Mouse (Mus musculus) ES-Bruce4 (cell line): ENCODE measurements around the gene Gp9. TPM values are rescaled to one million over a fixed set of nuclear protein-coding genes. Genes with fewer than 3 reads are reported as not detected.

ENCODE experiments used
- H3K27ac ChIP-seq: 2 replicates; pipeline ENCODE4 v1.5.1; 2012; ENCODE audit warnings: low read length, inconsistent platforms; ENCODE audit not compliant: insufficient read depth
- H3K27me3 ChIP-seq: 2 replicates; pipeline ENCODE4 v1.6.1; 2012; ENCODE audit warnings: mild to moderate bottlenecking, low read length, inconsistent platforms; ENCODE audit not compliant: control insufficient read depth, poor library complexity, insufficient read depth, severe bottlenecking
- H3K36me3 ChIP-seq: 2 replicates; pipeline ENCODE4 v1.6.1; 2012; ENCODE audit warnings: inconsistent platforms, mild to moderate bottlenecking, low read length, moderate library complexity; ENCODE audit not compliant: control insufficient read depth, poor library complexity, insufficient read depth, severe bottlenecking
- H3K4me1 ChIP-seq: one replicate; pipeline ENCODE4 v1.8.1; 2011; ENCODE audit warnings: low read length; ENCODE audit not compliant: control insufficient read depth, insufficient read depth
- H3K4me3 ChIP-seq: 2 replicates; pipeline ENCODE4 v1.5.1; 2011; ENCODE audit warnings: low read depth, mild to moderate bottlenecking, low read length
- H3K9ac ChIP-seq: 2 replicates; pipeline ENCODE4 v1.6.1; 2012; ENCODE audit warnings: low read depth, mild to moderate bottlenecking, inconsistent platforms; ENCODE audit not compliant: poor library complexity, severe bottlenecking
- H3K9me3 ChIP-seq: replicated peaks from 2 replicates; pipeline ENCODE4 v1.6.1; 2012; ENCODE audit warnings: mild to moderate bottlenecking, low read length, inconsistent platforms; ENCODE audit not compliant: control insufficient read depth, poor library complexity, insufficient read depth, severe bottlenecking
- CTCF ChIP-seq: IDR thresholded peaks from one replicate; pipeline ENCODE4 v1.8.1; 2011; ENCODE audit warnings: low read depth, low read length
- EP300 ChIP-seq: IDR thresholded peaks from 2 replicates; pipeline ENCODE4 v1.6.1; 2011; ENCODE audit warnings: low read depth, low read length; ENCODE audit not compliant: insufficient read depth
- POLR2A ChIP-seq: IDR thresholded peaks from one replicate; pipeline ENCODE4 v1.8.1; 2011; ENCODE audit warnings: low read length; ENCODE audit not compliant: insufficient read depth
- polyA plus RNA-seq: library from polyadenylated mRNA; stranded (reverse); fragments of >200 nt; gene quantifications from 2 replicates; pipeline ENCODE4 v1.2.4, GENCODE M21; 2011; ENCODE audit warnings: low read depth; ENCODE audit not compliant: missing spikeins, insufficient read depth, insufficient read length

Gene Gp9
- polyA plus RNA-seq, 1 experiment = not detected

DNA sequence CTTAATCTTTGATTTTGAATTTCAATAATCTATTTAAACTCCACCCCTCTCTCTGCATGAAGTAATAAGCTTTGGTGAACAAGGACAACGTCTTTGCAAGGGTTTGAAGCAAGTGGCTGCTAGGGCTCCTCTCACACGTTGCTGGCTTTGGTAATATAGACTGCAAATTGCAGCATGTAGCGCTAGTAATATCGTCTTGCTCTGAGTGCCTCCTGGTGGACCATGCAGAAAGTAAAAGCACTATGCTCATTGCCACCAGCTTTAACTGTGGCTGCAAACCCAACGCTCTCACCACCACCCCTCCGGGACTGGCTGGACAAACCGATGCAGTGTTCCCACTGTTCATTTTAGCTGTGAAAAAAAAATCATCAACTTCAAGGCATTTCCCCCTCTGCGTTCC is 7.2 kb upstream of the Gp9 start:
- Histone ChIP-seq H3K27me3 (no peaks in the 10 kb centered on the region), H3K4me3 (no peak overlapping the region), H3K4me1 (no peaks in the 10 kb centered on the region), H3K9ac (no peak overlapping the region), H3K36me3 (no peaks in the 10 kb centered on the region), H3K9me3 (no peaks in the 10 kb centered on the region), H3K27ac (no peak overlapping the region)
- TF ChIP-seq CTCF = no peak
- TF ChIP-seq POLR2A = no peak
- no peak for TF ChIP-seq EP300

DNA sequence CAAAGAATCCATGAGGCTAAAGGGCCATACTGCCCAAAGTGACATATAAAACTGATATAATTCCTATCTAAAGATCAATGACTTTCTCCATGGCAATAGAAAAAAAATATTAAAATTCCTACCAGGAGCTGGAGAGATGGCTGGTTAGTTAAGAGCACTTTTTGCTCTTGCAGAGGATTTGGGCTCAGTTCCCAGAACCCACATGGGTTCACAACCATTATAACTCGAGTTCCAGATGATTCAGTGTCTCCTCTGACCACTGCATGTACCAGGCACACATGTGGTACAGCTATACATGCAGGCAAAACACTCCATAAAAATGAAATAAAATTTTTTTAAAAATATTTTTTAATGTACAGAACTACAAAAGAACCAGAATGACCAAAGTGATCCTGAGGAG is 3.4 kb upstream of the Gp9 start:
- H3K4me3 ChIP-seq = no peak overlapping the region

DNA sequence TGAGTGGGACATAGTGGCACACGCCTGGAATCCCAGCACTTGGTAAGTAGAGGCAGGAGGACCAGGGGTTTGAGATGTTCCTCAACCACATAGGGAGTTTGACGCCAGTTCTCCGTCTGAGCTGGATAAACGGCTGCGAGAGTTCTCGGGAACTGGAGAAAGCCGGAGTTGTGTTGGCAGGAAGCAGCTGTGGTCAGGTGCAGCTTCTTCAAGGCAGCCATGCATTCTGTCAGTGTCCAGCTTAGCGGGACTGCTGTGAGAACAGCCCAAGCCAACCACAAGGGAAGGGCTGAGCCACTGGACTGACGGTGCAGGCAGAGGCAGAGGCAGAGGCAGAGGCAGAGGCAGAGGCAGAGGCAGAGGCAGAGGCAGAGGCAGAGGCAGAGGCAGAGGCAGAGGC is 3.0 kb upstream of the Gp9 start:
- Histone ChIP-seq H3K27me3 (no peaks in the 10 kb centered on the region), H3K36me3 (no peaks in the 10 kb centered on the region), H3K9me3 (no peaks in the 10 kb centered on the region), H3K27ac (no peak overlapping the region), H3K9ac (no peak overlapping the region), H3K4me3 (no peak overlapping the region), H3K4me1 (no peaks in the 10 kb centered on the region)
- no peak for TF ChIP-seq EP300
- no peak for TF ChIP-seq CTCF
- no peak for TF ChIP-seq POLR2A

More for the DNA sequence above, 3.4 kb upstream of the Gp9 start:
- Histone ChIP-seq H3K27me3 (no peaks in the 10 kb centered on the region), H3K9ac (no peak overlapping the region), H3K36me3 (no peaks in the 10 kb centered on the region), H3K4me1 (no peaks in the 10 kb centered on the region), H3K9me3 (no peaks in the 10 kb centered on the region), H3K27ac (no peak overlapping the region)
- no peak for TF ChIP-seq CTCF
- no peak for TF ChIP-seq EP300
- no peak for TF ChIP-seq POLR2A

DNA sequence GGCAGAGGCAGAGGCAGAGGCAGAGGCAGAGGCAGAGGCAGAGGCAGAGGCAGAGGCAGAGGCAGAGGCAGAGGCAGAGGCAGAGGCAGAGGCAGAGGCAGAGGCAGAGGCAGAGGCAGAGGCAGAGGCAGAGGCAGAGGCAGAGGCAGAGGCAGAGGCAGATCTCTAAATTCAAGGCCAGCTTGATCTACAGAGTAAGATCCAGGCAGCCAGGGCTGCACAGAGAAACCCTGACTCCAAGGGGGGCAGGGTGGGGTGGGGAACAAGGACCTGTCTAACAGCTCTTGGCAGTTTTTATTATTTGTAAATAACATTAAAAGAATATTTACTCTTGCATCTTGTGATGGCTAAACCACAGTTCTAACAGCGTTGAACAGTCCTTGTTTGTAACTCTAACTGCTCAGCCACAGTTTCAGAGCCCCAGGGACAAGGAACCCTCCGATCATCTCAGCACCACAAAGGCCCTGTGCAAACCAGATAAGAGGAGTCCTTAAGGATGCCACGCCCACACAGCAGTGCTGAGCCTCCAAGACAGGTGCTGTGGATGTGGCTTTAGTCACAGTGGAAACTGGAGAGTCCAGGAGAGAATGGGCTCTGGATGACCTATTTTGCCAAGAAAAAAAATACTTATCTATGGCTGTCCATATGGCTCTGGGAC is 2.2 kb upstream of the Gp9 start:
- H3K4me3 ChIP-seq = no peak overlapping the region
- H3K27me3 ChIP-seq = no peaks in the 10 kb centered on the region
- H3K27ac ChIP-seq = no peak overlapping the region
- TF ChIP-seq CTCF = no peak
- TF ChIP-seq EP300 = no peak
- TF ChIP-seq POLR2A = no peak
- H3K9ac ChIP-seq = no peak overlapping the region
- no peaks in the 10 kb centered on the region for H3K36me3 ChIP-seq
- H3K9me3 ChIP-seq = no peaks in the 10 kb centered on the region
- no peaks in the 10 kb centered on the region for H3K4me1 ChIP-seq

DNA sequence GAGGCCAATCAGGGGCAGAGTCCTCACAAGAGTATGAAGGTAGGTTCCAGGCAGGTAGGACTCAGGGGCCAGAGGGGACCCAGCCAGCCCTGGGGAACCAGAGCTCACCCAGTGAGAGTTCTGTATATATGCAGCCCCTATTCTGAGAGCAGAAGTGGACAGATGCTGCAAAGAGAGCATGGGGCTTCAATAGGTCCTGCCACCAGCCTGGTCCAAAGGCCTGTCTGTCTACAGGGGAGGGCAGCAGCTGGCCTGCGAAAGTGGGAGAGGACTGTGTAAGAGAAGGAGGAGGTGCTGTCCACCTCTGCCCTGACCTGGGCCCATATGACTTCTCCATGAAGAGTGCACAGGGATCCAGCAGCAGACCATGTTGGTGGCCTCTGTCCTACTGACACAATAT is 1.2 kb upstream of the Gp9 start:
- H3K4me1 ChIP-seq = no peaks in the 10 kb centered on the region
- H3K27ac ChIP-seq = no peak overlapping the region

DNA sequence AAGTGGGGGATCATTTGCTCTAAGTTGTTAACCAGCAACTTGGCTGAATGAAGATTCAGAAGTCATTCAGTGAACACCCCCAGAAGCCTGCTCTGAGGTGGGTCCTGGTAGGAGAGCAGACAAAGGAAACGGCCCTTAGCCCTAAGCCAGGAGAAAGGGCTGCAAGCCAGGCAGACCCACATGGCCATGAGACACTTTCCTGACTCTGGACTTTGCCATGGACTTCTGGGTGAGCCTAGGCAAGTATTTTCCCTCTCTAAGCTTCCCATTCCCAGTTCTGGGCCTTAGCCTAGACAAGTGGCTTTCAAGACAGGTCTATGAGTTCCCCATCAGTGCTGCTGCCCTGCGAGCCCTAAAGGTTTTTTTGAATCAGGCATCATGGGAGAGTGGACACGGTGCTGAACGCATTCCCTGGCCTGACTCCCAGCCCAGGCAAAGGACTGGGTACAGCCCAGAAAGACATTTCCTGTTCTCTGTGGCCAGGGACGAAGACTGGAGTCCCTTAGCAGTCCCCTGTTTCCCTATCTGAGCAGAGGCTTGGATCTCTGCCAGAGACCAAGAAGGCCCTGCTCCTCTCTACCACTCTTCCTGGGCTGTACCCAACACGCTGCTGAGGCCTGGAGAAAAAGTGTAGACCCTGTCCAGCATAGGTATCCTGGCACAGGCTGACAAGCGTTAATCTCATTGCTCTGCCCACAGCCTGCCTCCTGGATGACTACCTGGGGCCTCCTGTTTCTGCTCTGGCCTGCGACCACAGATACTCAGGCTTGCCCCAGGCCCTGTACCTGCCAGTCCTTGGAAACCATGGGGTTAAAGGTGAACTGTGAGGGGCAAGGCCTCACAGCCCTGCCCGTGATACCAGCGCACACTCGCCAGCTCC is 662 bp downstream of the Gp9 start:
- no peak overlapping the region for H3K9ac ChIP-seq
- H3K4me1 ChIP-seq = no peaks in the 10 kb centered on the region
- no peak for TF ChIP-seq CTCF
- TF ChIP-seq EP300 = no peak
- no peak for TF ChIP-seq POLR2A
- H3K27ac ChIP-seq = no peak overlapping the region
- no peaks in the 10 kb centered on the region for H3K27me3 ChIP-seq
- no peaks in the 10 kb centered on the region for H3K36me3 ChIP-seq
- no peaks in the 10 kb centered on the region for H3K9me3 ChIP-seq
- no peak overlapping the region for H3K4me3 ChIP-seq

More for the DNA sequence above, 1.2 kb upstream of the Gp9 start:
- Histone ChIP-seq H3K4me3 (no peak overlapping the region), H3K9me3 (no peaks in the 10 kb centered on the region), H3K36me3 (no peaks in the 10 kb centered on the region), H3K9ac (no peak overlapping the region), H3K27me3 (no peaks in the 10 kb centered on the region)
- TF ChIP-seq CTCF (no peak), POLR2A (no peak), EP300 (no peak)
